Mouse (Mus musculus): ENCODE data around the gene Pgd.

GRCm38 (mm10) chr4:149145151-149145550, 21.4 kb downstream of the Pgd start:
- TF ChIP-seq CTCF (IDR thresholded peaks at IDR 0.05; ENCODE audit: borderline replicate concordance, extremely low read depth, insufficient read depth, insufficient read length) (no peak), POLR2A (IDR thresholded peaks at IDR 0.05; ENCODE audit: borderline replicate concordance, extremely low read depth, insufficient read depth, insufficient read length, poor library complexity, severe bottlenecking) (no peak)

Measured in brain, embryonic 14.5 days (tissue).